Mouse (Mus musculus) NIH3T3 (cell line): ENCODE measurements at regions not wholly inside any gene's neighbourhood (a gene's known extent, or its start where the extent isn't known, plus 50 kb on each side); places are given as distances from the start of the nearest gene placed in this dataset.

Experiments
- DNase-seq: peaks from one replicate; pipeline ENCODE4 v3.0.0-alpha.2; 2012; ENCODE audit warnings: low read depth

DNA sequence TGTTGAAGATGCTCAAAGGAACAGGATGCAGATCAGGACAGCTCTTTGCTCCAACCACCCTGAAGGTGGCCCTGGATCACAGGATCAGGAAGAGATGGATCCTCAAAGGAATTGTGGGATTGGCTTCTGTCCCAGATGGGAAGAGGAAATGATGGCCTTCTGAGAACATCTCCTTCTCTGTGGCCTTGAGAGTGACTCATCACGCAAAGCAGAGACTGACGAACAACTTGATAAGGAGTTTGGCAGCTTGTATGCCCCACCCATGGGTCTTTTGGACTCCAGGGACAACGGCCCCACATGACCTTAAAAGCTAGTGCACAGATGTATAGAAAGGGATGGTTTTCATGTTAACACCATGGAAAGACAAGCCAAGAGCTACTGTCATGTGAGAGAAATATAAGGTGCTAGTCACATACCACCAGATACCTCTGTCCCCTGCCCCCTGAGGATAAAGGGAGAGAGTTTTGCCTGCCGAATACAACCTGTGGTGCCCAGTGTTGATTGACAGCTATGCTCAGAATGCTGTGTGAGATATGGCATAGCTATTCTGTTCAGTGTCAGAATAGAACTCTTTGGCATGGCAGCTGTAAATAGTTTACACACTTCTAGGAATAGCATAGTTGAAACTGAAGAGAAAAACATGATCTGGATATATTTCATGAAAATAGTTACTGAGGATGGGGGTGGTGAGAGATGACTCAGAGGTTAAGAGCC, 109.2 kb upstream of the S1pr3 start:
- peak; percentile 74 for DNase-seq

DNA sequence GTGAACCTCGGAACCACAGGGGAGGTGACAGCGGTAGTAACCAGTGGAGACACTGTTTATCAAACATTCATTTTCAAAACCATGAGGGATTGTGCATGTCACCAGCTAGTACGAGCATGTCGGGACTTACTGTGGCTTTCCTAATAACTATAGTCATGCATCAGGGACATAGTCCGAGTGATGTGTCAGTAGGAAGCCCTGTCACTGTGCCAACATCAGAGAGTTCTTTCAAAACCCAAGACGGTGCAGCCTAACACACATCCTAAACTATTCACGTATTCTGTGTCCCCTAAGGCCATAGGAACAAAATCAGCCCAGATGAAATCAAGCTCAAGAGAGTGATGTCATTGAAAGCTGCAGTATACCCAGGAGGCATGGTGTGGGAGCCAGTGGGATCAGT, 107.0 kb upstream of the S1pr3 start:
- DNase-seq: no peak

GRCm38 (mm10) chr13:51303112-51303511, 105.3 kb upstream of the S1pr3 start:
- no peak for DNase-seq

DNA sequence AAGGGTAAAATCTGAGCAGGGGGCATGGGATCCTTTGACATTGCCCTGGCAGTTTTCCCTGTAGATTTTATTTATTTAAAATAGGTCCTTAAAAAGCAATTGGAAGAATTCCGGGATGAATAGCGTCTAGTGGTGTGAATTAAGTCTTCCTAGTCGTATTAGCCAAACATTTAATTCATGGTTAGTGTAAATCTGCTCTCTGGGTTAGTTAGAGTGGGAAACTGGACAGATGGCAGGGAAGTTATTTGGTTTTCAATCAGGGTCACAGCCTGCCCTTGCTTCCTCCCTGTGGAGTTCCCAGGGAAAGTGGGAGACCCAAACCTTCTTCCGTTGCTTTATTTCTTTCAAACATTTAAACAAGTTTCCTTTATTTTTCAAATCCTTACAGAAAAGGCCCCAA, 103.8 kb upstream of the S1pr3 start:
- no peak for DNase-seq

DNA sequence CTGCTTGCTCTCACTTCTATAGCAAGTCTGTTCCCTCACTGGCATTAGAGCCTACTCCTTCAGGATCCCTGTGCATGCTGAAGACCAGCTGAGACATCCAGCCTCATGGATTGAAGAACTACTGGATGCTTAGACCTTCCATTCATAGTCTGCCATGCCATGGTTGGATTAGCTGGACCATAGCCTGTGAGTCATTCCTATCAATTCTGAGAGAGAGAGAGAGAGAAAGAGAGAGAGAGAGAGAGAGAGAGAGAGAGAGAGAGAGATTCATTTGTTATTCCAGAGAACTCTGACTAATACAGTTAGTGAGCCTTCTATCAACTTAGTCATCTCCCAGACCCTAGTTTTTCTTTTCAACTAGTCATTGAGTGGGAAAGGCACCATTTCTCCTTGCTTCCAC, 99.0 kb upstream of the S1pr3 start:
- DNase-seq: peak; percentile 67

DNA sequence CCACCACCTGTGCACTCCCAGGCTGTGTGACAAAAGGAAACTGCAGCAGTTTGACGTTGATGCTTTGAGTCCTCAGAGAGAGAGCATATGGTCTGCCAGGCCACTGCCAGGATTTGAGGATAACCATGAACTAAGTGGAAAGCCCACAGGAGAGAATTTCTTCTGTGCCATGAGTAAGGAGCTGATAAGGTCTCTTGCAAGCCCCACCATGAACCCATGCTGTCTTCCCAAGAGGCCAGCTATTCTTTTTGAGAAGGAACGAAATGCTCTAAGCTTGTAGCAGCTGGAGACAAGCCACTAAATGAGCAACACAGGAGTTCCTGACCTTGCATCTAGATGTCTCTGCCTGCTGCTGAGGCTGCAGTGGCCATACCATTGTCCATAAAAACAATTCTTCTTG, 98.4 kb upstream of the S1pr3 start:
- peak; percentile 44 for DNase-seq

GRCm38 (mm10) chr13:51311679-51312255, 96.7 kb upstream of the S1pr3 start:
- no peak for DNase-seq

DNA sequence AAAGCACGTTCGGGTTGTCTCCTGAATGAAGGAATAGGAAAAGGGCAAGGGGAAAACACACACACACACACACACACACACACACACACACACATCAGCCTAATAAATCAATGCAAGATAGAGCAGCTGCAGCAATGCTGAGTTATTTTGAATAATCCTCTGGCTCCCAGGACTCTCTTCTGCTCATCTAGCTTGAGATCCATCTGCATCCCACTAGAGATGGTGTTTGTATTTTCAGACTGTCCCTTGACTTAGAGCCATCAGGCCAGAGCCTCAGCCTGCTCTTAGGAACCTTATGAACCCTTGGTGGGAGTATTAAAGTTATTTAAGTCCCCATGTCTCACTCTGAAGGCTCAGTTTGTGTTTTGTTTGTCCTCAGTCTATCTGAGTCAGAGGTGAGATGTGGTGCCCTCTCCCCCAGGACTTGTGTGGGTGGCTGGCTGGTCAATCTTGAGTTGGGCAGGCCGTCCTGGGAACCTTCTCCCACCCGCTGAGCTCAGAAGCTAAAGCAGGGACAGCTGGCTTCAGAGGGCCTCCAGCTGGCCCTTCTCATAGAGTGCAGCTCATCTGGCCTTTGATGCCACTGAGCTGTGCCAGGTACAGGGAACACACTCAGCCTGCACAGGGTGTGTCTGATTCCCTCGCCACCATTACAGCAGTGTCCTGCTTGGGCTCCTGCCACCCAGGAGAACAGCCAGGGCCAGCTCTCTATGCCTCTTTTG, 95.1 kb upstream of the S1pr3 start:
- DNase-seq: peak; percentile 51

- peak; percentile 95 for DNase-seq
Measured at GRCm38 (mm10) chr13:51314541-51314977, 93.9 kb upstream of the S1pr3 start.

GRCm38 (mm10) chr13:51315008-51315778, 93.2 kb upstream of the S1pr3 start:
- DNase-seq: peak; percentile 66

- DNase-seq: no peak
Measured at GRCm38 (mm10) chr13:51315779-51316041, 92.7 kb upstream of the S1pr3 start.

DNA sequence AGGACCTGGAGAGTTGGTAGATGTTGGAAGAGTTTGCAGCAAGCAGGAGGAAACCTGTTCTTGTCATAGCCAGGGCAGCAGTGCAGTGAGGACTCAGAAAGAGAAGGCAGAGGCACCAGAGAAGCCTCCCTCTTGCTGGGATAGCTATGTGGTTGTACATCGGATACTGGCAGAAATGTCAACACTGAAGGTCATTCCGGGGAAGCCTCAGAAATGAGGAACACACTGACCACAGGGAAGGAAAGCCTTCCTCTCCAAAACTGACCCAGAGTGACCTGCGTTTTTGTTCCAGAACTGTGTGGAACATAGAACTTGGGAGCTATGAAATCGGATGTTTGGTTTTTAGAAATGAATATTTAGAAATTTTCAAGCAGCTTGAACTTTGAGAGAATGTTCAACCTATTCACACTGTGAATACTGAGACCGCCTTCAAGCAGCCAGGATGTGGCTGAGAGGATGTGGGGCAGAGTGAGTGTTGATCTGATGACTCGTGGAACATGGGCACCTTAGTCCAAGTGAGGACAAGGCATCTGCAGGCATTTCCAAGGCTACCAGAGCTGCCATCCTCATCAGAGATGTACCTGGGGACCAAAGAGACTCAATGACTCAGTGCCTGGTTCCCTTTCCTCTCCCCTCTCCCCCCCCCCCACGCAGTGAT, 85.3 kb upstream of the S1pr3 start:
- DNase-seq: no peak

DNA sequence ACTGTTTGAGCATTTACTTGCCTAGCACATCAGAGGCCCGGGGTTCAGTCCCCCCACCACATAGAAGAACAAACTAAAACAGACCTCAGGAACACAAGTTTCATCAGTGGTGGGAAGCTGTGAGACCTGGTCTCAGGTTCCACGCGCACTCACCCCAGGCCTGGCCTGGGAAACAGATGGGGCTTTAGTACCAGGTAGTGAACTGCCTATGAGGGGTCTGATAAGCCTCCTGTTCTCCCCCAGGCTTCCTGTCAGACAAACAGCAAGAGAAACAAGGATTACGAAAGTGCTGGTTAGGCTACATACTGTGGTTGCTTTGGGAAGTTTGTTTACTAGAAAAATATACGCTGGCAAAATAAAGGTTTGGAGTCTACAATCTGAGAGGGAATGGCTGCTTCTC, 83.7 kb upstream of the S1pr3 start:
- DNase-seq: no peak

DNA sequence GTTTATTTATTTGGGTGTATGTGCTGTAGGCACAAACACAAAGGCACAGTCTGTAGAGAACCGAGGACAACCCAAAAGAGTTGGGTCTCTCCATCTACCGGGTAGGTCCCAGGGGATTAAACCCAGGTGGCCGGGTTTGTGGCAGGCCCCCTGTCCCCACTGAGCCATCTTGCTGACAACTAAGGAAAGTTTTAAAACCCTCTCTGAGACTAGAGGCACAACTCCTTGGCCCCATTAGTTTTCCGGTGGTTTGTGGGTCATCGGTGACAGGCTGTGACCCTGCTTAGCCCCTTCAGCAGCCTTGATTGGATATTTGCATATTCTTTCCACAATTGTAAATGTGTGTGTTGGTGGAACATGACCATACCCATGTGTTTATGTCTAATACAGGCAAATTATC, 83.1 kb upstream of the S1pr3 start:
- no peak for DNase-seq

DNA sequence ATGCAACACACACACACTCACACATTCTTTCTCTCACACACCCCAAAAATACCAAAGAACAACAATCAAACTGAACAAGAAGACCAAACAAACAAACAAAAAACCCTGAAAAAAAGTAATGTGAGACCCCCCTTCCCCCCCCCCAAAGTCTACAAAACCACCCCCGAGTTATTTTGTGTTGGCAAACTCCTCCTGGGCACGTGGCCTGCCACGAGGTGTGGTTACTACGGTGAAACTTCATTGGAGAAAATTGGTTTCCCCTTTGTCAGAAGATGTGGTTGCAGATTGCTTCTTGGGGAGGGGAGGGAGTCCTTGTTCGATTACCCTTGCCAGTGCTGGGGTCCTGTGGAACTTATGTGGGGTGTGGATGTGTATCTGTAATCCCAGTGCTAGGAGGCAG, 82.3 kb upstream of the S1pr3 start:
- DNase-seq: no peak

DNA sequence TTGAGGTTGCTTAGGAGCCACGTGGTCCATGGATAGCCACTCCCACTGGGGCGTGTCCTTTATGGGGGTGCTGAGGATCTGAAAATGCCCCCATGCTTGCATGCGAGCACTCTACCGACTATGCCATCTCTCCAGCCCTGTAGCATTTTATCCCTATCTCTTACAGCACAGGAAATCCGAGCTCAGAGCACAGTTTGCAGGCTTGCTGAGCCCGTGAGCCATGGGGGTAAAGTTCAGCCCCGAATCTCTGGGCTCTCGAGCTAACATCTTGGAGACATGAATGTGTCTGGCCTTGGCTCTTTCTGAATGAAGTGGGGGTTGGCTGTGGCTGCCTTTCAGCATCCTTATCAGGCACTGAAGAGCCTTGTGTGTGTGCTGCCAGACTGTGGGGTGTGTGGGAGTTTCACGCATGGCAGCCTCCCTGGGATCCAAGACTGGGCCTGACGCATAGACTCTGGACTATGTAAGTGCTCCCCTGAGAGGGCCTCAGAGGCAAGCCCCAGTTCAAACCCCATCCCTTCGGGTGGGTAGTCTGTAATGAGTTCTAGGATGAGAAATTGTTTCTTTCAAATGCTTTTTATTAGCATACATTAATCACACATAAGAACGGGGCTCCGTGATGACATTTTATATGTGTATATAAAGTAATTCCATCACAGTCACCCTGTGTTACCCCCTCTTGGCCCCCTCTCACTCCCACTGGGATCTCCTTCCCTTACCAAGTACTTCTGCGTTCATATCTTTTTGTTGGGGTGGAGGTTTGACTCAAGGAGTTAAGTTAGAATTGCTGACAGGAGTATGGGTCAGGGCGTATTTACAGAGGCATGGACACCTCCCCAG, 80.1 kb upstream of the S1pr3 start:
- DNase-seq: peak; percentile 95

DNA sequence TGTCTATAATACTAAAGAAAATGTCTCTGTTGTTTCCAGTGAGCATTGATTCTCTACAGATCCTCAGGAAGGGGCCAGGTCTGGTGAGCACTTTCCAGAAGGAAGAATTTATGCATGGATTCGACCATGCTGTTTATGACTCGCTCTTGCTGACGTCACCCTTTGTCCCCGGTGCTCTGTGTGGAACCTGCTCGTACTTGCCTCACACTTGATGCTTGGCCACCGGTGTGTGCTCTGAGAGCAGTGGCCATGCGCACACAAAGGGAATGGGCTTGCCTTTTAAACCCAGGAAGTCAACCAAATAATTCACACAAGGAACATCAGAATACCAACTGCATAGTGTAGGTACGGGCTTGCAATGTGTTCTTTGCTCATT, 79.5 kb upstream of the S1pr3 start:
- no peak for DNase-seq

- DNase-seq: no peak
Measured at GRCm38 (mm10) chr13:51329717-51330116, 78.7 kb upstream of the S1pr3 start.

DNA sequence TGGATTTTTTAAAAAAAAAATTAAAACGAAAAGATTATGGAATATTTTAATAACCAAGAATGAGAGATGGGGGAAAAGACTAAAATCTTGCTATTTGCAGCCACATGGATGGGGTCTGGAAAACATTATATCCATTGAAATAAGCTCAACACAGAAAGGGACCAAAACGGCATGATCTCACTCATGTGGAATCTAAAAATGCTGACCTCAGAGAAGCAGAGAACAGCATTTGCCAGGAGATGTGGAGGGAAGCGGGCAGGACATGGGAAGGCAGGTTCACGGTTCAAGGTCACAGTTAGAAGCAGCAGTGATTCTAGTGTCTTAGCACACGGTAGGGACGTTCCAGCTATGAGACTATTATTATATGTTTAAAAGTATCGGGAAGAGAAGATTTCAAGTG, 76.2 kb upstream of the S1pr3 start:
- DNase-seq: peak; percentile 63

DNA sequence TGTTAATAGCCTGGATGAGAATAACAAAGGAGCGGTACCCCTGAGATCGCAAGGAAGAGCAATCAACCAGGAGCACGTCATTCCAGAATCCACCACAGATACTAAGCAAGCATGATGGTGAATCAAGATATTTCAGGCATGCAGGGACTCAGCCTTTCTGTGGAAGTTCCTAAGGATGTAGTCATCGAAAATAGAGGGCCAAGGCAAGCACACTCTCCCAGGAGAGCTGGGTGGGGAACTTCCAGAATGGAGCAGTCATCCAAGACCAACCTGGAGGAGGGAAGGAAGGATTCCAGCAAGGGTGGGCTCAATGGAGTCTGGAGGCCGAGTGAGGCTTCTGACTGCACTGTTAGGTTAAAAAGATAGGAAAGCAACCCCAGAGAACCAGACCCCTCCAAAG, 75.0 kb upstream of the S1pr3 start:
- DNase-seq: peak; percentile 76

DNA sequence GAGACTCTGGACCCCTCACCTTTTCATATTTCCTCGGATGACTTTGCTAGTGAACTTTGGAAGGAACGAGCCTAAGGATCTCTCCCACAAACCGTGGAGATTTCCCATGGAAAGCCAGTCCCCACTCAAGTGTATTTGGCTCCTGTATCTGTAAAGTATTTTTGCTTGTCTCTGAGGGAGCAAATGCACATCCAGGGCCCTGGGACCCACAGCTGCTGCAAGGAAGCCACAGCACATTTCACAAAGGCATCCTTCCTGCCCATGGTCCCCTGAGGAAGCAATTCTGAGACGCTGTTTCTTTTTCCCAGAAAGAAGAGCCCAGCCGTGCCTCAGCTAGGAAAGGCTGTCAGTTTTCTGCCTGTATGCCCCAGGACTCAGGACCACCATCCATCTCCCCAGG, 71.7 kb upstream of the S1pr3 start:
- DNase-seq: no peak

DNA sequence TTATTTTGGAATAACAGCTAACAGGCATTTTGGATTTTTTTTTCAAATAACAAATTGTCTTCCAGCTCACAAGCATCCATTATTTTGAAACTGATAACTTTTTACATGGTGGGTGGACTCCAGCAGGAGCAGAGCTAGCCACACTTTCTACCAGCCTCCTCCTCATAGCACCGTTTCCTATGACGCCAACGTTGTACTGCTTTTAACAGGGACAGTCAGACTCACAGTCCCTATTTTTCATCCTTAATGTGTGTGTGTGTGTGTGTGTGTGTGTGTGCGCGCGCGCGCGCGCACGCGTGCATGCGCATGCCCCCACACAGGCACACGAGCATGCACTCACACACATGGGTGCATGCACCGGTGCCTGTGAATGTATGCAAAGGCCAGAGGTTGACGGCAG, 70.5 kb upstream of the S1pr3 start:
- DNase-seq: no peak
